Mouse (Mus musculus) kidney, postnatal 4 days (tissue): ENCODE data around the gene Nop56.
A peak's percentile ranks its signal among the peaks of the same experiment; 100 is the strongest.

Experiments used
- DNase-seq, 2 experiments: peaks; one replicate each; pipeline ENCODE4 v3.0.0; 2021; ENCODE audit warnings: mixed read lengths in 2 of 2

The Nop56 gene

GRCm38 (mm10) chr2:130274149-130274861, at the start of gene Nop56:
TSS of gene Nop56 (plus strand) at chr2:130274430.
- peak; percentile 99 for DNase-seq

DNA sequence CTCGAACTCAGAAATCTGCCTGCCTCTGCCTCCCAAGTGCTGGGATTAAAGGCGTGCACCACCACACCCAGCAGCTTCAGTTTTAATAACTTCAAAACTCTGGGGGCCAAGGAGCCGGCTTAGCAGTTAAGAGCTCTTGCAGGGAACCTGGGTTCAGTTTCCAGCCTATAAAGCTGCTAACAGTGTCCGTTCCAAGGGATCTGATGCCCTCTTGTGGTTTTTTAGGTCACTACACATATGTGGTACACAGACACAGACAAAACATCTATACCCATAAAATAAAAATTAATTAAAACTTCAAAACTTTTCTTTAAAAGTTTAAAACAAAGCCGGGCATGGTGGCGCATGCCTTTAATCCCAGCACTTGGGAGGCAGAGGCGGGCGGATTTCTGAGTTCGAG, 27.3 kb upstream of the Nop56 start:
- peak; percentile 4 to 17 for DNase-seq

- no peak for DNase-seq
Observed at GRCm38 (mm10) chr2:130248226-130248625, 26.0 kb upstream of the Nop56 start.

DNA sequence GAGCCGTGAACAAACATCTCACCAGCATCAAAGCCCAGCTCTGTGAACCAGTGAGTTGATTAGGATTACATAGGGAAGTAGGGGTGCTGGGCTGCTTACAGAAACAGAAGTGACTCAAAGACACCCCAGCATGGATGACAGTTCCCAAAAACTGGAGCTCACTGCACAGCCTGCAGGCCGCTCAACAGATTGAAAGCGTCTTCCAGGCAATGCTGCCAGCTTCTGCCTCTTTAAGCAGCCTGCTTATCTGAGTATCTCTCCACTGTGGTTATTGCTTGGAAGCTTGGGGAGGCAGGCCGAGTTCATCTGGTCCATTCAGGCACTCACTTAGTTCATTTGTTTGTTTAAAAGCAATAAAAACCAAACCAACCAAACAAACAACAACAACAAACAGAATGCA, 17.5 kb upstream of the Nop56 start:
- no peak for DNase-seq

DNA sequence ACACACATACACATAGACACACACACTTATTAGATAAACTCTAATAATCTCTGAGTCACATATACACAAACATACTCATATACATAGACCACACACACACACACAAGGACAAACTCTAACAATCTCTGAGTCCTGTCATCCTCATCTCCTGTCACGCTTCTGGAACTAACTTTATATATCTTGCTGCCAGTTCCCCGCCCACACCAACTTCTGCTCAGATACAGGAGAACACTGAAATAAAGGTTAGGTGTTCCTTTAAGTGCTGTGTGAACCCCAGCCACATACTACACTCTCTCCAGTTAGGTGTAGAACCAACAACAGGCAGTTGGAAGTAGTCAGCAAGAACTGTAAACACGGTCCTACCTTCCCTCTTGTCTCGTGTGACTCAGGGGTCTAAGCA, 13.4 kb upstream of the Nop56 start:
- no peak for DNase-seq

DNA sequence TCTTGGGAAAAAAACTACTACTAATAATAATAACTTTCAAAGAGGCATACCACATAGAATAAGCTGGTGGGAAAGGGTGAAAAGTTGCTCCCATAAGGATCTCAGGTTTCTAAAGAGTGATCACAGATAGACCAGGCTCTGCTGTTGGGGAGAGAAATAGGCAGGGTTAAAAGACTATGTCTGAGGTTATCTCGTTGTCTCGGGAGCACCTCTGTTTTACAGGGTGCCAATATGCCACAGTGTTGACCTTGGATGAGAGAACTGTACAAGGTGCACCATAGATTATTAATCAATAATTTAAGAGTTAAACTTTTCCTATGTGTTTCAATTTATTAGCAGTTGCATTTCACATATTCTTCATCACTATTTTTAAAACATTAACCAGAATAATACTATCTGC, 12.3 kb upstream of the Nop56 start:
- DNase-seq: no peak

DNA sequence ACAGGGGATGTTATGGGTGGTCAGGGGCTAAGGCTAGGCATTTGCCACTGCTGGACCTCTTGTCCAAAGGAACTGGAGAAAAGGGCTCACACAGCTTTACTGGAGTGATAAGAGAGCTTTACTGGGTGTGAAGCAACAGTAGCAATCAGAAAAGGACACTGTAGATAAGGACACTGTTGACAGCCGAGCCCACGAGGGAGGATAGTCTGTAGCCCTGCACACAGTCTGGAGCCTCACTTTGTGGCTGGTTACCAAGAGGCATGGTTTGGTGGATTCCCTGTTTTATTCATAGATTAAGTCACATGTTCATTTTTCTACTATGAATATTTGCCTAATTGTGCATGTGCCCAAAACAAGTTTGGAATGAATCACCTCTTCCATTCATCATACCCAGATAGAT, 11.8 kb upstream of the Nop56 start:
- DNase-seq: no peak

GRCm38 (mm10) chr2:130265520-130265919, 8.7 kb upstream of the Nop56 start:
- no peak for DNase-seq

DNA sequence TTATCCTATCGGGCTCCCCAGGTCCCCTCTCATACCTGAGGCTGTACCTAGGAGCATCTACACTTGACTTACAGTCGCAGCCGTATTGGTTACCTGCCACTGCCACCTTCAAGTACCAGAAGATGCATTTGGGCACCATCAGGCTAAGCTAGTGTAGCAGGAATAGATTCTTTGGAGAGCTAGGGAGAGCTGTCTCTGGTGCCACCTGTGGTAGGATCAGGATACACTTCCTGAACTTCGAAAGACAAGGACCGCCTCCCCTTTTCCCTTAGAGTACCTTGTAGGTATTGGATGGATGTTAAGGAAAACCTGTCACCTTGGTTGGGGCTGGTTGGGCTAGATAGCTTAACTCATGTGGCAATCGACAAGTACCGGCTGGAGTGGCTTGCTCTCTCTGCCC, 6.2 kb upstream of the Nop56 start:
- DNase-seq: no peak

DNA sequence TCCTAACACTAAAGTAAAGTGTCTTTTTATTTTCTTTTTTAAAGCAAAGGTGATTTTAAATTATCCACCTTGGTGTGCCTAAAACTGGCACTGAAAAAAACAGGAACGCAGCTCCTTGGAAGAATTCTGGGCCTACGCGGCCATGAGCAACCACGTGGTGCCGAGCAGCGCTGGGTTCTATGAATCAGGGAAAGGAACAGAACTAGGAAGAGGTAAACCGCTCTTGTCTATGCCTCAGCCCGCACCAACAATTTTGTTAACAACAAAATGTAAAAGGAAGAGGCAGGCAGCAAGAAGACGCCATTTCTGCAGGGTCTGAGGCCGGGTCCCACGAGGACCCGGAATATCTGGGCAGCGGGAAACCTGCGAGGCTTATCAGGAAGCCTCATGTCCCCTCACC, 498 bp upstream of the Nop56 start:
- DNase-seq: no peak

DNA sequence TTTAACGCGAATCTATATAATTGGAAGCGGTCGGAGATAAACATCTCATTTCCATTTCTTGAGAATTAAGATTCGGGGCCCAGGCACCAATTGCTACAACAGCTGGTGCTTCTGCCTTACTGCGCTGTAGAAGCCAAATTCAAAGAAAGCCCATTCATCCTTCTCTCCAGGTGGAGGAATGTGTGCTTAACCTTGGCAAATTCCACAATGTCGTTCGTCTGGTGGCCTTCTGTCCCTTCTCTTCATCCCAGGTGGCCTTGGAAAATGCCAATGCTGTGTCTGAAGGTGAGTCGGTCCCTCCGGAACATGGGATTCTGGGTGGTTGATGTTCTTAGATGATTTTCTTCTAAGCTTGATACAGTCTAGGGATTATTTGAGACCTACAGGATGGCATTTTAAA, 632 bp downstream of the Nop56 start:
- no peak for DNase-seq

DNA sequence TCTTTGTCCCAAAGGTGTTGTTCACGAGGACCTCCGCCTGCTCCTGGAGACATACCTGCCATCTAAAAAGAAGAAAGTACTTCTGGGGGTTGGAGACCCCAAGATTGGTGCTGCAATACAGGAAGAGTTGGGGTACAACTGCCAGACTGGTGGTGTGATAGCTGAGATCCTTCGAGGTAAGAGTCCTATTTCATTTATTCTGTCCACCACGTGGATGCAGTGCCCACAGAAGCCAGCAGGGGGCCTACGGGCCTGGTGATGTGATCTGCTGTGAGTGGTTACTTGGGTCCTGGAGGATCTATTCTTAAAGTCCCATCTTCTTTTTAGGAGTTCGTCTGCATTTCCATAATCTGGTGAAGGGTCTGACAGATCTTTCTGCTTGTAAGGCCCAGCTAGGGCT, 1.4 kb downstream of the Nop56 start:
- DNase-seq: peak; percentile 83 to 86

- no peak for DNase-seq
Observed at GRCm38 (mm10) chr2:130279600-130280091, 5.4 kb downstream of the Nop56 start.

DNA sequence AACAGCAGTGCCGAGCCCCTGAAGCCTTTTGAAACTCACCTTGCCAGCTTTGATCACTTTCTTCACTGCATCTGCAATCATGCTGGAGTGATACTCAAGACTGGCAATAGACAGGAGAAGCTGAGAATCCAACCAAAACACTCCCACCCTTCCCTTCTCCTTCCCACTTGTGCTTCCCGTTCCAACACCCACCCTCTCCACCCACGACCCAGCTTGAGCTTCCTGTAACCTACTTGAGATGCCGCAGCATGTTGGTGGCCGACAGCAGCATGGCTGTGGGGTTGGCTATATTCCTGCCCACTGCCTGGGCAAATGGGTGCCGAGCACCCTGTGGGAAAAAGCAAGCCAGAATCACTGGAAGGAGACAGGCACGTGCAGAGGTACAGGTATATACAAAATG, 6.0 kb downstream of the Nop56 start:
- DNase-seq: no peak

- no peak for DNase-seq
Observed at GRCm38 (mm10) chr2:130280818-130281217, 6.6 kb downstream of the Nop56 start.

- DNase-seq: peak; percentile 95
Observed at GRCm38 (mm10) chr2:130283854-130284654, 9.8 kb downstream of the Nop56 start, which contains the start of gene Idh3b. TSS of gene Idh3b (minus strand) at chr2:130284547.

GRCm38 (mm10) chr2:130289086-130289485, 14.9 kb downstream of the Nop56 start:
- no peak for DNase-seq

DNA sequence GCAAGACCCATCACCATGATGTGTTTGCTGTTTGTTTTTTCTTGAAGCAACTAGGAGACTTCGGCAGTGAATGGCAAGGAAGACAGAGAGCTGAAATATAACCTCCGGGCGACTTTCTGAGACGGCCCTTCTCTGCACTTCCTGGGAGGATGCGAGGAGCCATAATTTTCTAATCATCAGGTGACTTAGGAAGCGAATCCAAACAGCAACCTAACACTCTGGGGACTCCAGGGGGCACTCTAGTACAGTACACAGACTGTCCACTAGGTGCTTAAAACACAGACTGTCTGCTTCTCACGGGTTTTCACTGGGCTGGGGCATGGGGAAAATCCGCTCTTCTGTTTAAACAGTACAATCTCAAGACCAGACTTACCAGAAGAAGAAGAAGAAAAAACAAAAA, 17.2 kb downstream of the Nop56 start:
- peak; percentile 75 to 84 for DNase-seq

DNA sequence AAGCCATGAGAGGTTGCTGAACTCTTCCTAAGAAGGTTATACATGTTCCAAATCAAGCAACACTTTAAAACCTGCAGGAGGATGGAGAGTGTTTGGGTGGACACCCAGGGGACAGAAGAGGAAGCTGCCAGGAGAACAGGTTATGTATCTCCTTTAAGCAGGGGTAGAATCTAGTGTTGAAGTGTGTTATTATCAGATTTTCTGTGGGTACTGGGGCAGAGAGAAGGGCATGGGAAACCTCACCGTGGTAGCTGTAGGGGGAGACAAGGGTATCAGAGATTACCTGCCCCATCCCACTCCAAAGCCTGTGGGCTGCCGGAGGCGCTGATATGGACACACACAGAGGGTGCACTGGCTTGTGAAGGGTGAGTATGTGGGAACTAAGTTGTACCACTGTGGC, 18.8 kb downstream of the Nop56 start:
- DNase-seq: no peak

DNA sequence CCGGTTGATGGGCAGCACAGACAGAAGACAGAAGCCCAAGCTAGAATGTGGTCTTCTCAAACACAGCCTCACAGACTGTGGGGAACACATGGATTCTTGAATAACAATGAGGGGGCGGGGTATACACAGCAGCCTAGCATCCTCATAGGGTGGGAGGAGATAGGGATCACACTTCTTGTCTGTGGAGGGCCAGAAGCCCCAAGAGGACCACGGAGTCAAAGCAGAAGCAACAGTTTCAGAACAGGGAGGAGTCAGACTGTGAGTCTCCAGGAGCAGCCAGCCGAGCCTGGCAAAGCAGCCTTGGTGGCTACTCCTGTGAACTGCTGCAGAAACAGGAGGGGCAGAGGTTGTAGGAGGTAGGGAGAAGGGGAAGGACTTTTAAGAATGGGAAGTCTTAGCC, 19.3 kb downstream of the Nop56 start:
- peak; percentile 29 to 42 for DNase-seq

DNA sequence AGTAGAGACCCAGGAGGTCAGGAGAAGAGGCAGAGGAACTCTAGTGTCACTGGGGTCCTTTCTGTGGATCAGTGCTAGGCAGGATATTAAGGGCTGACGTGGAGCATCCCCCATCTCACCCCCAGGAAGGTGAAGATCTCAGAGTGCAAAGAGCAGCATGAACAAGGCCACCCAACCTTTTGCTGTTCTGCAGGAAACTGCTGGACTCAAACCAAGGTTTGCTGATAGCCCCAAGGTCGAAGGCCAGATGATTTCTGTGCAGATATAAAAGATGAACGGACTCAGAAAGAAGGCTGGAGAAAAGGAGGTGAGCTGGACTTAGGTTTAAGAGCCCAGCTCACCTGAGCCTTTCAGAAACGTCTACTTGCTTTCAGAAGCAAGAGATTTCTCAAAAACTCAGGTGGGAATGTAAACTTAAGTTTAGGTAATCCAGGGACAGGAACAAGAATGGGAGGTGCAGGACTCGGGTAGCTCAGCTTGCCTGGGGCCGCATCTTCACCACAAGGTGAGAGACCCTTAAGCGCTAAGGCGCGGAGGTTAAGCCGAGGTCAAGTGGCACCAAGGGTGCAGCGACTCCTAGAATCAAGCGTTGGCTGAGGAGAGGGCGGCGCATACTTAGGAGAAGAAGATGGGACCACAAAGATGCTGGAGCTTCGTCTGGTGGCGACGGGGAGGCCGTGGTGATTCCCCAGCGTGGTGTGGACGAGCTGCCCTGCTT, 20.1 kb downstream of the Nop56 start:
- DNase-seq: no peak

DNA sequence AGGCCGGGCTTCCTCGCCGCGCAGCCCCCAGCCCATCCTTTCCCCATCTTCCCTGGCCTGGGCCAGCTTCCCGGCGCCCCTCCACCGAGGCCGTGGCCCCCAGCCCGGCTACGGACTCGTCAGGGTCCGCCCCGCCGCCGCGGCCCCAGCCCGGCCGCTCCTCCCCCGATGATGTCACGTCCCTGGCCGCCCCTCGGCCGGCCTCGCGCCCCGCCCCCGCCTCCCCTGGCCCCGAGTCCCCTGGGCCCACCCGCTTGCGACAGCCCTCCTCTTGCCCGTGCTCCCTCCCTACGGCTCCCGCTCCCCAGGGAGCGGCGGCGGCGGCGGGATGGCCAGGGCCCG, 20.7 kb downstream of the Nop56 start, which contains the start of gene Ebf4:
Gene Ebf4, plus strand, starts transcription at position 234 of the 342 bp plus-strand sequence.
- peak; percentile 77 to 82 for DNase-seq

DNA sequence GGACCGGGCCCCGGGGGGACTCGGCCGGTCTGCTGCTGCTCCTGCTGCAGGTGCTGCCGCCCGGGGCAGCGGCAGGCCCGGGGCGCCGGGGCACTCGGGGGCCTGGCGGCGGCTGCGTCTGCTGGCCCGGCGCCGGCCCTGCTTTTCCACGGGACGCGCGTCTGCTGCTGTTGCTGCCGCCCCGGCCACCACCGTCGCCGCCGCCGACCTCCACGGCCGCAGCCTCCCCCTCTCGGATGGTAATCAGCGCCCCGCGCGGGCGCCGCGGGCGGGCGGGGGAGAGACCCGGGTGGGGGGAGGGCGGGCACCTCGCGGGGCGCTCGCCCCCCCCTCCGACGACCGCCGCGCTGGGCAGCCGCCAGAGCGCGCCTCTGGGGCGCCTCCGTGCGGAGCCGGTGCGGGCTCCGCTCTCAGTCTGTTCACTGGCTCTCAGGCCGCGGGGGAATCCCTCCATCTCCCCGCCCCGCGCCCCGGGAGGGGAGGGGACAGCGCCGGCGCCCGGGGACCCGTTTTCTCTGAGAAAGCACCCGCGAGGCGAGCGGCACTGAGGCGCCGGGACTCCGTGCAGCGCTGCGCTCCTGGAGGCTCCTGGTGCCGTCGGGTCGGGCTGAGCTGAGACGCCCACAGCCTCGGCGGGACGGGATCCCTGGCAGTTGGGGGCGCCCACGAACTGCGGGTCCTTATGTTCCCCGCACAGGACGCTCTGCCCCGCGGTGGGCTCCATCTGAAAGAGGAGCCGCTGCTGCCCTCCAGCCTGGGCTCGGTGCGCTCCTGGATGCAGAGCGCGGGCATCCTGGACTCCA, 21.3 kb downstream of the Nop56 start:
- DNase-seq: peak; percentile 62 to 74
